Mouse (Mus musculus): ENCODE results near the gene Hps5. TPM values are rescaled to one million over a fixed set of nuclear protein-coding genes. Genes with fewer than 3 reads are reported as not detected.
A peak's percentile ranks its signal among the peaks of the same experiment; 100 is the strongest.
"Not testable (repeated sequence)": the region's sequence is repeated elsewhere in the genome, so short reads cannot be mapped to it uniquely, and the experiment has no call there.

Hps5 gene
- total RNA-seq, 2 experiments from 2014 or later: 15.4 to 21.7 TPM

GRCm38 (mm10) chr7:46740041-46740440 lies 55.8 kb downstream of the Hps5 start:
- not testable (repeated sequence) for DNase-seq (ENCODE audit: low spot score in 2 of 2)

- no peak for DNase-seq (ENCODE audit: low spot score in 2 of 2)
Measured at GRCm38 (mm10) chr7:46738561-46739460, 57.1 kb downstream of the Hps5 start.

- no peak for DNase-seq (ENCODE audit: low spot score in 2 of 2)
Measured at GRCm38 (mm10) chr7:46734983-46735382, 60.9 kb downstream of the Hps5 start.

GRCm38 (mm10) chr7:46732458-46732857 lies 63.4 kb downstream of the Hps5 start, which contains the start of gene Saa4:
TSS of gene Saa4 (minus strand) at chr7:46732603.
- no peak for DNase-seq (ENCODE audit: low spot score in 2 of 2)

- no peak for DNase-seq (ENCODE audit: low spot score in 2 of 2)
Measured at GRCm38 (mm10) chr7:46727584-46727983, 68.3 kb downstream of the Hps5 start.

GRCm38 (mm10) chr7:46724396-46724795 lies 71.5 kb downstream of the Hps5 start:
- DNase-seq (ENCODE audit: low spot score in 2 of 2): peak in 1 of 2 experiments; percentile 8

GRCm38 (mm10) chr7:46723849-46724248 lies 72.0 kb downstream of the Hps5 start:
- no peak for DNase-seq (ENCODE audit: low spot score in 2 of 2)

- DNase-seq (ENCODE audit: low spot score in 2 of 2): no peak
Measured at GRCm38 (mm10) chr7:46723354-46723753, 72.5 kb downstream of the Hps5 start.

GRCm38 (mm10) chr7:46720460-46720859 lies 75.4 kb downstream of the Hps5 start:
- DNase-seq (ENCODE audit: low spot score in 2 of 2): no peak

GRCm38 (mm10) chr7:46719526-46719925 lies 76.3 kb downstream of the Hps5 start:
- no peak for DNase-seq (ENCODE audit: low spot score in 2 of 2)

- no peak for DNase-seq (ENCODE audit: low spot score in 2 of 2)
Measured at GRCm38 (mm10) chr7:46718591-46719270, 77.1 kb downstream of the Hps5 start.

- DNase-seq (ENCODE audit: low spot score in 2 of 2): peak in 1 of 2 experiments; percentile 12
Measured at GRCm38 (mm10) chr7:46716897-46717296, 79.0 kb downstream of the Hps5 start.

GRCm38 (mm10) chr7:46715600-46715999 lies 80.3 kb downstream of the Hps5 start, which contains the start of gene Saa3:
TSS of gene Saa3 (minus strand) at chr7:46715700.
- no peak for DNase-seq (ENCODE audit: low spot score in 2 of 2)

- peak; percentile 57 to 72 for DNase-seq (ENCODE audit: low spot score in 2 of 2)
Measured at GRCm38 (mm10) chr7:46714518-46714917, 81.3 kb downstream of the Hps5 start.

GRCm38 (mm10) chr7:46712250-46712649 lies 83.6 kb downstream of the Hps5 start:
- no peak for DNase-seq (ENCODE audit: low spot score in 2 of 2)

Other genes starting within 250 kb of the Hps5 start
- 10 to 100 TPM; 50.5 to 55.9 TPM for gene Sergef, start 156.3 kb downstream of the Hps5 start, total RNA-seq (2021)
- under 1 TPM; 0.50 to 0.56 TPM for gene Tph1, start 123.5 kb downstream of the Hps5 start, total RNA-seq (2021)
- 10 to 100 TPM; 10.3 to 10.5 TPM for gene Saal1, start 85.4 kb downstream of the Hps5 start, total RNA-seq (2021)
- gene Saa3, start 80.4 kb downstream of the Hps5 start, total RNA-seq (2021): under 1 TPM in 1 of 2 experiments, not detected in 1; 0.16 TPM
- not detected for gene Saa4, start 63.5 kb downstream of the Hps5 start, total RNA-seq (2021)
- not detected for gene Saa1, start 53.1 kb downstream of the Hps5 start, total RNA-seq (2021)
- gene Saa2, start 44.3 kb downstream of the Hps5 start, total RNA-seq (2021): not detected
- gene Gtf2h1, start within 50 bp of the Hps5 start, total RNA-seq (2021): 10 to 100 TPM; 32.9 to 38.1 TPM
- 100 to 1,000 TPM; 430 to 445 TPM for gene Ldha, start 45.4 kb upstream of the Hps5 start, total RNA-seq (2021)
- gene Ldhc, start 65.1 kb upstream of the Hps5 start, total RNA-seq (2021): not detected
- 100 to 1,000 TPM in 1 of 2 experiments, 10 to 100 TPM in 1; 99.9 to 104 TPM for gene Tsg101, start 123.9 kb upstream of the Hps5 start, total RNA-seq (2021)
- 10 to 100 TPM; 11.4 TPM for gene Uevld, start 162.5 kb upstream of the Hps5 start, total RNA-seq (2021)
- not detected for gene Gm9999, start 187.5 kb upstream of the Hps5 start, total RNA-seq (2021)
- 10 to 100 TPM; 11.0 TPM for gene Spty2d1, start 212.3 kb upstream of the Hps5 start, total RNA-seq (2021)

All from layer of hippocampus, postnatal 10 days (tissue).